Mouse (Mus musculus): Measurements from ENCODE around the gene Mis18a. TPM values are rescaled to one million over a fixed set of nuclear protein-coding genes. Genes with fewer than 3 reads are reported as not detected.

The Mis18a gene
- 24.1 and 27.0 TPM in 2 replicates for total RNA-seq (2014; rRNA removed)
- polyA plus RNA-seq (2015; fragmentation: Nextera tagmentation; extraction: Ambion mirVana), result 29.8 and 33.6 TPM in 2 replicates

- DNase-seq (peak; percentile 99), ATAC-seq (peak; percentile 98)
- Histone ChIP-seq H3K9ac (peak within 1 kb of the TSS; percentile 62), H3K36me3 (ENCODE audit: insufficient read depth) (no peaks in the 10 kb centered on the region), H3K4me1 (ENCODE audit: insufficient read depth) (no peaks in the 10 kb centered on the region), H3K9me3 (ENCODE audit: low read length) (no peaks in the 10 kb centered on the region), H3K27ac (ENCODE audit: low read depth, low read length) (peak within 1 kb of the TSS; percentile 68), H3K4me3 (ENCODE audit: low read depth, low read length) (peak within 1 kb of the TSS; percentile 85), H3K27me3 (ENCODE audit: insufficient read depth, low read length) (no peaks in the 10 kb centered on the region), H3K4me2 (ENCODE audit: low read depth) (peak within 1 kb of the TSS; percentile 98)
- peak; percentile 32 for TF ChIP-seq CTCF (IDR thresholded peaks at IDR 0.05; ENCODE audit: low read depth)
- 1% methylated on average over 53 of the region's 53 CpGs for WGBS
Observed at GRCm38 (mm10) chr16:90727233-90728115, at the start of gene Mis18a. TSS of gene Mis18a (minus strand) at chr16:90727404.

GRCm38 (mm10) chr16:90775946-90776520 lies 48.8 kb upstream of the Mis18a start:
- Histone ChIP-seq H3K4me2 (ENCODE audit: low read depth) (no peak overlapping the region), H3K4me1 (ENCODE audit: insufficient read depth) (no peaks in the 10 kb centered on the region), H3K36me3 (ENCODE audit: insufficient read depth) (peaks cover 97% of the 10 kb centered on the region), H3K9me3 (ENCODE audit: low read length) (no peaks in the 10 kb centered on the region), H3K4me3 (ENCODE audit: low read depth, low read length) (no peak overlapping the region), H3K27ac (ENCODE audit: low read depth, low read length) (no peak overlapping the region), H3K9ac (no peak overlapping the region), H3K27me3 (ENCODE audit: insufficient read depth, low read length) (no peaks in the 10 kb centered on the region)
- TF ChIP-seq CTCF (IDR thresholded peaks at IDR 0.05; ENCODE audit: low read depth), result no peak
- ATAC-seq, result no peak
- DNase-seq, result no peak
- WGBS, result 88% methylated on average over 10 of the region's 10 CpGs

- Histone ChIP-seq H3K27me3 (ENCODE audit: insufficient read depth, low read length) (no peaks in the 10 kb centered on the region), H3K9me3 (ENCODE audit: low read length) (no peaks in the 10 kb centered on the region), H3K36me3 (ENCODE audit: insufficient read depth) (peaks cover 90% of the 10 kb centered on the region), H3K9ac (no peak overlapping the region), H3K27ac (ENCODE audit: low read depth, low read length) (no peak overlapping the region), H3K4me3 (ENCODE audit: low read depth, low read length) (no peak overlapping the region), H3K4me1 (ENCODE audit: insufficient read depth) (no peaks in the 10 kb centered on the region), H3K4me2 (ENCODE audit: low read depth) (no peak overlapping the region)
- 89% methylated on average over 6 of the region's 6 CpGs for WGBS
- ATAC-seq, result no peak
- no peak for TF ChIP-seq CTCF (IDR thresholded peaks at IDR 0.05; ENCODE audit: low read depth)
- DNase-seq, result no peak
Observed at GRCm38 (mm10) chr16:90774646-90775045, 47.4 kb upstream of the Mis18a start.

- no peak for TF ChIP-seq CTCF (IDR thresholded peaks at IDR 0.05; ENCODE audit: low read depth)
- WGBS, result 88% methylated on average over 12 of the region's 12 CpGs
- DNase-seq (no peak), ATAC-seq (no peak)
- H3K4me3 ChIP-seq (ENCODE audit: low read depth, low read length), result no peak overlapping the region
- peaks cover 87% of the 10 kb centered on the region for H3K36me3 ChIP-seq (ENCODE audit: insufficient read depth)
- H3K27ac ChIP-seq (ENCODE audit: low read depth, low read length), result no peak overlapping the region
- no peaks in the 10 kb centered on the region for H3K4me1 ChIP-seq (ENCODE audit: insufficient read depth)
- no peaks in the 10 kb centered on the region for H3K9me3 ChIP-seq (ENCODE audit: low read length)
- H3K9ac ChIP-seq, result no peak overlapping the region
- no peaks in the 10 kb centered on the region for H3K27me3 ChIP-seq (ENCODE audit: insufficient read depth, low read length)
- H3K4me2 ChIP-seq (ENCODE audit: low read depth), result no peak overlapping the region
Observed at GRCm38 (mm10) chr16:90774216-90774615, 47.0 kb upstream of the Mis18a start.

GRCm38 (mm10) chr16:90766919-90767454 lies 39.8 kb upstream of the Mis18a start:
- Histone ChIP-seq H3K27me3 (ENCODE audit: insufficient read depth, low read length) (no peaks in the 10 kb centered on the region), H3K36me3 (ENCODE audit: insufficient read depth) (peaks cover 78% of the 10 kb centered on the region)
- DNase-seq, result no peak

DNA sequence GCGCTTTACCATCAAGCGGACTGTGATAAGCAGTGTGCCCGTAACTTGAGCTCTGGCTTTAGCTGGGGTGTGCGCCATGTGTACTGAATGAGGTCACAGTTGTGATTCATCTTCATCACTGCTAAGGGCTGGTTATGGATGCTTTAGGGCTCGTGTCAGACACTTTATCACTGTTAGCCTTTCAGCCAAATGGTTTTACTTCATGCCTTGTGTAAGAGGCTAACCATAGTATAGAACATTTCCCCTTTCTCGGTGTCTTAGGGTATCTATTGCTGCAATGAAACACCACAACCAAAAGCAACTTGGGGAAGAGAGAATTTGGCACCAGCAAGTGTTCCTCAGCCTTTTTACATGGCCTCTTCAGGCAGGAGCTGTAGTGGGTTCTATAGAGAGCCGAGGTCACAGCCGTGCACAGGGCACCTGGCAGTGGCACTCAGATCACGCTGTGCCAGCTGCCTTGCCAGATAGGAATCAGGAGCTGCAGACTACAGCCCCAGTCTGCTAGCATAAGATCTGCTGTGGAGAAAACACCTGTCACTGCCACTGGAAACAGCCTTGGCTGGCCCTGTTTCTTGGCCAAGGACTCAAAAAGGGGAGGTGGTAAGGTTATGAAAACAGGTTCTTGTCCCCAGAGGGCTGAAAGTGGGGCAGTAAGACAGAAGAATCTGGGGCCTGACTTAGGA lies 38.1 kb upstream of the Mis18a start:
- Histone ChIP-seq H3K36me3 (ENCODE audit: insufficient read depth) (peaks cover 77% of the 10 kb centered on the region), H3K27me3 (ENCODE audit: insufficient read depth, low read length) (no peaks in the 10 kb centered on the region), H3K9ac (no peak overlapping the region), H3K4me2 (ENCODE audit: low read depth) (no peak overlapping the region), H3K4me1 (ENCODE audit: insufficient read depth) (no peaks in the 10 kb centered on the region), H3K27ac (ENCODE audit: low read depth, low read length) (no peak overlapping the region), H3K4me3 (ENCODE audit: low read depth, low read length) (no peak overlapping the region), H3K9me3 (ENCODE audit: low read length) (no peaks in the 10 kb centered on the region)
- DNase-seq (no peak), ATAC-seq (no peak)
- 89% methylated on average over 9 of the region's 9 CpGs for WGBS
- TF ChIP-seq CTCF (IDR thresholded peaks at IDR 0.05; ENCODE audit: low read depth), result no peak

More at GRCm38 (mm10) chr16:90766919-90767454, 39.8 kb upstream of the Mis18a start:
- Histone ChIP-seq H3K9me3 (ENCODE audit: low read length) (no peaks in the 10 kb centered on the region), H3K9ac (no peak overlapping the region), H3K4me2 (ENCODE audit: low read depth) (no peak overlapping the region), H3K4me1 (ENCODE audit: insufficient read depth) (no peaks in the 10 kb centered on the region), H3K27ac (ENCODE audit: low read depth, low read length) (no peak overlapping the region), H3K4me3 (ENCODE audit: low read depth, low read length) (no peak overlapping the region)
- ATAC-seq, result no peak
- 94% methylated on average over 15 of the region's 15 CpGs for WGBS
- no peak for TF ChIP-seq CTCF (IDR thresholded peaks at IDR 0.05; ENCODE audit: low read depth)

Measured in forebrain, postnatal 0 days (tissue).